Mouse (Mus musculus) kidney, embryonic 16.5 days (tissue): ENCODE measurements around the gene Gm15557. TPM values are rescaled to one million over a fixed set of nuclear protein-coding genes. Genes with fewer than 3 reads are reported as not detected.

Experiments
- ATAC-seq: fragments of 200-750 bp; cut with Nextera tagmentation; 2 replicates; pipeline ENCODE4 v1.8.0; 2017; ENCODE audit warnings: moderate TSS enrichment; ENCODE audit not compliant: low FRiP score, low TSS enrichment
- H3K27ac ChIP-seq: fragments of 300-500 bp; sonication (generic); 2 replicates; pipeline ENCODE4 v1.5.1; 2014; ENCODE audit warnings: low read length
- H3K27me3 ChIP-seq: fragments of 300-500 bp; sonication (generic); 2 replicates; pipeline ENCODE4 v1.6.1; 2014; ENCODE audit warnings: low read length, control low read depth, mixed read lengths; ENCODE audit not compliant: insufficient read depth
- H3K36me3 ChIP-seq: fragments of 300-500 bp; sonication (generic); 2 replicates; pipeline ENCODE4 v1.6.1; 2014; ENCODE audit warnings: low read length, control low read depth, mixed read lengths; ENCODE audit not compliant: insufficient read depth
- H3K4me1 ChIP-seq: fragments of 300-500 bp; sonication (generic); 2 replicates; pipeline ENCODE4 v1.6.1; 2014; ENCODE audit warnings: low read length, control low read depth, mixed read lengths; ENCODE audit not compliant: insufficient read depth
- H3K4me2 ChIP-seq: fragments of 300-500 bp; sonication (generic); replicated peaks from 2 replicates; pipeline ENCODE4 v1.6.1; 2014; ENCODE audit warnings: low read depth, low read length
- H3K4me3 ChIP-seq: fragments of 300-500 bp; sonication (generic); 2 replicates; pipeline ENCODE4 v1.5.1; 2014; ENCODE audit warnings: mild to moderate bottlenecking, low read length
- H3K9ac ChIP-seq: fragments of 300-500 bp; sonication (generic); replicated peaks from 2 replicates; pipeline ENCODE4 v1.6.1; 2014; ENCODE audit warnings: low read length
- H3K9me3 ChIP-seq: fragments of 300-500 bp; sonication (generic); 2 replicates; pipeline ENCODE4 v1.6.1; 2016; ENCODE audit warnings: low read length, control low read depth
- WGBS: fragments of 180-500 bp; shearing (Covaris S2); extraction: QIAGEN DNeasy Blood & Tissue Kit; methylation state at CpG from one replicate; pipeline ENCODE4 v1.1.7; 2014; 5-methylcytosine and 5-hydroxymethylcytosine counted together
- polyA plus RNA-seq: library from polyadenylated mRNA; unstranded; fragments of >200 nt; fragmentation: Nextera tagmentation; extraction: Ambion mirVana; gene quantifications from 2 replicates; pipeline ENCODE4 v1.2.1, GENCODE M21; 2015

The Gm15557 gene
- polyA plus RNA-seq, 1 experiment from 2014 or later: not detected

DNA sequence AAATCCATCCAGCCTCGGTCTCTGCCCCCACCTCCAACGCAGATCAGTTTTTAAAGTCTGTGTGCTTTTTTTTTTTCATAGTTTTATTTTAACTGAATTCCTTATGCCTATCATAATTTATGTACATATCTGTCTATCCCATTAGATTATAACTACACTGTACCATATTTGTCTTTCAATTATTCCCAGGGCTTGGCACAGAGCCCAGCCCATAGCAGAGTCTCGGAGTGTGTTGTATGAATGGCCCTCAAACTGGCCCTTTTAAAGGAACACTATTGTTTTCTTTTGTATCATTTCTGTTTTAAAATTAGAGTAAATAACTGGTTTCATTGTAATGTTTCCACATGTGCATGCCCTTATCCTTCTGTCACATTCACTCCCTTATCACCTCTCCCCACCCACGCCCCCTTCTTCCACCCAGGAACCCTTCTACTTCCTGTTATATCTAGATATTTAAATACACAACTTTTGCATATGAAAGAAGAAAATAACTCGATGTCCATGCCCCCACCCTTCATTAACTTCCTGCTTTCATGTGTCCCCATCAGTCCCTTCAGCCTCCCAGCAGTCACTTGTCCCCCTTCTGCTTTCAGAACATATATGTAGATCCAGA is 7.0 kb downstream of the Gm15557 start:
- Histone ChIP-seq H3K9ac (no peak overlapping the region), H3K27me3 (0 out of 2 replicates have a peak, but pooled peaks cover 2% of the 10 kb centered on the region), H3K4me2 (no peak overlapping the region), H3K9me3 (no peaks in the 10 kb centered on the region), H3K27ac (no peak overlapping the region), H3K36me3 (no peaks in the 10 kb centered on the region), H3K4me1 (peaks cover 17% of the 10 kb centered on the region), H3K4me3 (no peak overlapping the region)
- WGBS: 55% methylated on average over 5 of the region's 5 CpGs
- ATAC-seq: no peak

DNA sequence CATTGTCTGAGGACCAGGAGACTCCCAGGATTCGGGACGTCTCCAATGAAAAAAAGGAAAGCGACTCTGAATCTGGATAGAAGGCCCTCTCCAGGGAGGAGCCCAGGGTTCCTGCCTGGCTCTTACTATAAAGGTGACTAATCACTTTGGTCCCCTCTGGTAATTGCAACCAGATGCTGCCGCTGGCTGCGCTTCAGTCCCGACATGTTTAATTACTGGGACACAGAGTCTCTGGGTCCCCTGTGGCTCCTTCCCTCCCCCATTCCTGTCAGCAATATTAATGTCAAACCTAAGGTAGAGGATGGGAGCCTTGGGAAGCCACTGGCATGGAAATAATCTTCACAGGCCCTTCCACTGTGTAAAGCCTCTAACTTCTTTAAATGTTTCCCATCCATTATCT is 8.8 kb downstream of the Gm15557 start:
- 10% methylated on average over 6 of the region's 6 CpGs for WGBS

DNA sequence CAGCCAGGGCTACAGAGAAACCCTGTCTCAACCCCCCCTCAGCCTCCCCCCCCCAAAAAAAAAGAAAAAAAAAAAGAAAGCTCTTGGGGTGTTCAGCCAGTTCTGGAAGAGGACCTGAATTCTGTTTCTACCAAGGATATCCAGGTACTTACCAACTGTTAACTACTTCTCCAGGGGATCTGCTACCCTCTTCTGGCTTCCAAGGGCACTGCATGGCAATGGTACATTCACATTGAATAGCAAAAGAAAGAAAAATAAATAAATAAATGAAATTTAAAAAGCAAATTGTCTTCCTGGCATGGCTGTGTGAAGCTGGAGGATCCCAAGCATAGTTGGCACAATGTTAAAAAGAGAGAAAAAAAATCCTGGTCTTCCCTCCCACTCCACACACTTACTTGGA is 11.5 kb downstream of the Gm15557 start:
- Histone ChIP-seq H3K4me2 (no peak overlapping the region), H3K27ac (no peak overlapping the region), H3K36me3 (no peaks in the 10 kb centered on the region), H3K4me3 (no peak overlapping the region), H3K9me3 (no peaks in the 10 kb centered on the region), H3K4me1 (peaks cover 2% of the 10 kb centered on the region; the same call in 1 of the 2 replicates), H3K9ac (no peak overlapping the region), H3K27me3 (0 out of 2 replicates have a peak, but pooled peaks cover 2% of the 10 kb centered on the region)
- no peak for ATAC-seq

More for the DNA sequence above, 8.8 kb downstream of the Gm15557 start:
- Histone ChIP-seq H3K36me3 (no peaks in the 10 kb centered on the region), H3K4me3 (no peak overlapping the region), H3K27me3 (0 out of 2 replicates have a peak, but pooled peaks cover 2% of the 10 kb centered on the region), H3K4me1 (peaks cover 8% of the 10 kb centered on the region; the same call in 1 of the 2 replicates), H3K9ac (peak overlapping the region; percentile 31; the same call in 1 of the 2 replicates), H3K9me3 (no peaks in the 10 kb centered on the region), H3K4me2 (no peak overlapping the region), H3K27ac (no peak overlapping the region)
- no peak for ATAC-seq

DNA sequence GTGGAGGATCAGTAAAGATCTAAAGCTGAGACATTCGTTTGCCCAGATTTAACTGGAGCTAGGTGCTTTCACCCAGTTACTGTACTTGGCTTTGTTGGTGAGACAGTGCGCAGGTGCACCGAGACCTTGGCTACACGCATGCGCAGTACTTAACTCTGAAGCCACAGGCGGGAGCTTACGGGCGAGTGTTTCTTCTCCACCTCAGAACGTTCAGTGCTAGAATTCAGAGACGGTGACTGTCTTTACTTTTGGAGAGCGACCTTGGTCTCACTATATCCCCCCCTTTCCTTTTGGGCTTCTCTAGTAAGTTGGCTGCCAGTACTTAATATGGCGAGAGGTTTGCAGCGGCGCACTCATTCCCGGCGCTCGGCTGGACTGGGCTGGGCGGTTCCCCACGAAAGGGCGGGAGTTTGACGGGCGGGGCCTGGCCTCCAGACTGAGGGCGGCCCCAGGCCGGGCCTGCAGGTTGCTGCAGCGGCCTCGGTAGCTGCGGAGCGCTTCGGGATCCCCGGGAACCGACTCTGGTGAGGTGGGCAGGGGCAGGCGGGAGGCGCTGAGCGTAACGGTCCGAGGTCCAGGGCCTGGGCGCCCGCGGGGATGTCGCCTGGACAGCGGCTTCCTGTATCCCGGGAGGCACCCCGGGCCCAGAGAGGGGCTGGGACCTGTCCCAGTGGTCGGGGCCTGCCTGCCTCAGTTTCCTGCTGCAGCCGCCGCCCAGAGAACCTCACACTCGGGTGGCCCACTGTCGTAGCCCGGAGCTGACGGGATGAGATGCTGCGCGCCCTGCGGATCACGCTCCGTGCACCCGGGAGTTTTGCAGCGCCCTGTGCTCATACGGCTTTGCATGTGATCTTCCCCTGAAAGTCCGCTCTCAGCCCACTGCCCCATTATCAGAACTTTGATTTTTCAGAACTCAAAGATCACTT is 15.9 kb downstream of the Gm15557 start, which contains the start of gene Cep250:
Cep250 (plus strand) TSS at position 325 of the 926 bp plus-strand sequence.
- H3K36me3 ChIP-seq: no peaks in the 10 kb centered on the region; the same call in 1 of the 2 replicates
- WGBS: under 1% methylated on average over 54 of the region's 59 CpGs
- peak within 1 kb of the TSS; percentile 87 for H3K9ac ChIP-seq
- ATAC-seq: peak; percentile 98
- H3K4me2 ChIP-seq: peak within 1 kb of the TSS; percentile 55
- H3K4me1 ChIP-seq: peaks cover 6% of the 10 kb centered on the region; the same call in 1 of the 2 replicates
- H3K27ac ChIP-seq: peak within 1 kb of the TSS; percentile 87
- H3K4me3 ChIP-seq: peak within 1 kb of the TSS; percentile 81
- no peaks in the 10 kb centered on the region for H3K9me3 ChIP-seq
- H3K27me3 ChIP-seq: no peaks in the 10 kb centered on the region

DNA sequence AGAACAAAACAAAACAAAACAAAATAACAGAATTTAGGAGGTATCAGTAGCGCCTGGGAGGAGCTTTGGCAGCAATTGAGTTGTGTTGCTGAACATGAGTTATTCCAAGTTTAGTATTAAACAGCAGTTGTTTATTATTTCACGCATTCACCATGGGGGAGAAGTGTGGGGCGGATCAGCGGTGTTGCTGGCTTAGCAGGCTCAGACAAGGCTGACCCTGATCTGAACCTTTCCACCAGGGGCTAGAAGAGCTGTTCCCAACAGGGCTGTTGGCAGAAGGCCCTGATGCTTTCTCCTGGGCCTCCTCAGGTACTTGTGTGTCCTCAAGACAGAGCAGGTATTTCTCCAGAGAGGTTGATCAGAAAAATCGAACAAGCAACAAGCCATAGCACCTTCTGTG is 19.5 kb downstream of the Gm15557 start:
- ATAC-seq: no peak
- Histone ChIP-seq H3K27ac (no peak overlapping the region), H3K9me3 (no peaks in the 10 kb centered on the region), H3K36me3 (peaks cover 29% of the 10 kb centered on the region), H3K4me2 (no peak overlapping the region), H3K9ac (no peak overlapping the region), H3K4me3 (no peak overlapping the region), H3K4me1 (peaks cover 6% of the 10 kb centered on the region; the same call in 1 of the 2 replicates), H3K27me3 (no peaks in the 10 kb centered on the region)
- WGBS: 87% methylated on average over 5 of the region's 5 CpGs

DNA sequence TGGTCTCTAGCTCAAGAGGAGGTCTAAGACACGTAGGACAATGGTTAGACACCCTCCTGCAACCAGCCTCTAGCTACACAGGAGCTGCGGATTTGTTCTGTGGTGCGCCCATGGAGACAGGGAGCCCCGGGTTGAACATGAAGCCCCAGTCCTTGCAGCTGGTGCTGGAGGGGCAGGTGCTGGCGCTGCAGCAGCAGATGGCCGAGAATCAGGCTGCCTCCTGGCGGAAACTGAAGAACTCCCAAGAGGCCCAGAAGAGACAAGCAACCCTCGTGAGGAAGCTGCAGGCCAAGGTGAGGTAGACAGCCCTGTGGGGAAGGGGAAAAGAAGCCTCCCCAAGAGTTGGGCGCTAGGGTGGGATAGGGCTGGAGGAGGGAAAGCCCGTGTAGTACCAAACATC is 21.3 kb downstream of the Gm15557 start:
- Histone ChIP-seq H3K27ac (no peak overlapping the region), H3K4me2 (no peak overlapping the region), H3K4me3 (no peak overlapping the region), H3K9ac (no peak overlapping the region), H3K27me3 (no peaks in the 10 kb centered on the region), H3K36me3 (peaks cover 37% of the 10 kb centered on the region), H3K4me1 (peaks cover 6% of the 10 kb centered on the region; the same call in 1 of the 2 replicates), H3K9me3 (no peaks in the 10 kb centered on the region)
- no peak for ATAC-seq
- WGBS: 84% methylated on average over 10 of the region's 10 CpGs

DNA sequence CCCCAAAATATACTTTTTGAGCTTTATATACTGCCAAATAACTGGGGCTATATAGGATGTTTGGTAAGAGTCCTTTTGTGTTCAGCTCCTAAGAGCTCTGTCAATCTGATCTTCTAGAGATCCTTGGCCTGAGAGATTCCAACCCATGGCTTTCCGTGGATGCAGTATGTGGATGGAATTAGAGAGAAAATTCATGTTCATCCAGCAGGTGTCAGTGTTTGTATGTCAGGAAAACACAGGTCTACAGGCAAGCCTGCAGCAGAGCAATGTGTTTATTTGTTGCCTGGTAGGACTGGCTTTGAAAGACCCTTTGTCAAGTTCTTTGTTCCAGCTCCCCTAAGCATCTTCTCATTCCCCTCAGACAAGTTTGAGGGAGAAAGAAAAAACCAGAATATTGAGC is 22.5 kb downstream of the Gm15557 start:
- no peaks in the 10 kb centered on the region for H3K4me1 ChIP-seq
- no peak for ATAC-seq
- no peak overlapping the region for H3K4me2 ChIP-seq
- H3K9ac ChIP-seq: no peak overlapping the region
- H3K4me3 ChIP-seq: no peak overlapping the region
- 29% methylated on average over 1 of the region's 1 CpGs for WGBS
- no peak overlapping the region for H3K27ac ChIP-seq
- no peaks in the 10 kb centered on the region for H3K27me3 ChIP-seq
- H3K9me3 ChIP-seq: no peaks in the 10 kb centered on the region
- peaks cover 48% of the 10 kb centered on the region for H3K36me3 ChIP-seq

DNA sequence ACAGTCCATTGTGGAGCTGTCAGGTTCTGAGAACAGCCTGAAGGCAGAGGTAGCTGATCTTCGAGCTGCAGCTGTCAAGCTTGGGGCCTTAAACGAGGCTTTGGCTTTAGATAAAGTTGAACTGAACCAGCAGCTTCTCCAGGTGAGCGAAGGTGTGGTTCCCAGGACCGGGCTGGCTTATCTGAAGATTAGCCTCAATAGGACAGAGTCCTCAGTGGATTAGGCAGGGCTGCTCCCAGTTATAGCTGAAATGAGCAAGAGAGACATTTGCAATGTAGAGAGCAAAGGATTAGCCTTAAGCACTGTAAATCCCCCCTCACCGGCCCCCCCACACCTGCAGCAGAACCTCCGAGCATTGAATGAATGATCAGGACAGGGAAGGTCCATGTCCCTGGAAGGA is 32.8 kb downstream of the Gm15557 start:
- H3K27ac ChIP-seq: no peak overlapping the region
- no peak overlapping the region for H3K4me3 ChIP-seq
- H3K4me1 ChIP-seq: no peaks in the 10 kb centered on the region
- H3K9me3 ChIP-seq: no peaks in the 10 kb centered on the region
- peaks cover 65% of the 10 kb centered on the region for H3K36me3 ChIP-seq
- H3K4me2 ChIP-seq: no peak overlapping the region
- WGBS: 93% methylated on average over 6 of the region's 6 CpGs
- no peaks in the 10 kb centered on the region for H3K27me3 ChIP-seq
- H3K9ac ChIP-seq: no peak overlapping the region
- no peak for ATAC-seq

DNA sequence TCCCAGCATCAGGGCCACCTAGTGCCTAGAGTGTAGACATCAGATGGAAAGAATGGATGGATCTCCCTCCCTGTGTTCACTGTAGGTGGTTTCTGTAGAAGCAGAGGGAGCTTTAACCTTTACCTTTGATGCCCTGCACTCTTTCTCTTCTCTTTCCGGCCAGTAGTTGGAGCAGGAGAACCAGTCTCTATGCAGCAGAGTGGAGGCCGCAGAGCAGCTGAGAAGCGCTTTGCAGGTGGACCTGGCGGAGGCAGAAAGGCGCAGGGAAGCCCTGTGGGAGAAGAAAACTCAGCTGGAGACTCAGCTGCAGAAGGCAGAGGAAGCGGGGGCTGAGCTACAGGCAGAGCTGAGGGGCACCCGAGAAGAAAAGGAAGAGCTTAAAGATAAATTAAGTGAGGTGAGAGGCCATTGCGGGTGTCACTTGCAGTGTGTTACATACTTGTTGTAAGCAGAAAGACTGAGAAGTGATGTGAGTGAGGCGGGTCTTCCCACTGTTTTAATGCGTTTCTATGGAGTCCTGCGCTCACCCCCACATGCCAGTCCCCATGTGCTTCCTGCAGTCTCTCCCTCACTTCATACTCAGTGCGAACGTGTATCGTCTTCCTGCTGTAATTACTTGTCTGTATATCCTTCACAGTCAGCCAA is 33.7 kb downstream of the Gm15557 start:
- WGBS: 84% methylated on average over 14 of the region's 14 CpGs
- no peak overlapping the region for H3K4me3 ChIP-seq
- H3K4me1 ChIP-seq: no peaks in the 10 kb centered on the region
- H3K36me3 ChIP-seq: peaks cover 62% of the 10 kb centered on the region
- no peak overlapping the region for H3K9ac ChIP-seq
- H3K27ac ChIP-seq: no peak overlapping the region
- H3K9me3 ChIP-seq: no peaks in the 10 kb centered on the region
- no peak overlapping the region for H3K4me2 ChIP-seq
- ATAC-seq: no peak
- H3K27me3 ChIP-seq: no peaks in the 10 kb centered on the region
